Mouse (Mus musculus) C2C12 (cell line): ENCODE measurements at regions not wholly inside any gene's neighbourhood (a gene's known extent, or its start where the extent isn't known, plus 50 kb on each side); places are given as distances from the start of the nearest gene placed in this dataset.

ENCODE experiments used
- CTCF ChIP-seq: IDR thresholded peaks from one replicate; pipeline ENCODE4 v1.5.1; 2011; ENCODE audit not compliant: control insufficient read depth, insufficient read depth, insufficient read length
- MAX ChIP-seq: IDR thresholded peaks from one replicate; pipeline ENCODE4 v1.6.1; 2011; ENCODE audit warnings: mild to moderate bottlenecking, control low read depth
- MYOD1 ChIP-seq: IDR thresholded peaks from one replicate; pipeline ENCODE4 v1.6.1; 2011; ENCODE audit warnings: low read depth; ENCODE audit not compliant: control insufficient read depth, insufficient read length
- USF1 ChIP-seq: IDR thresholded peaks from one replicate; pipeline ENCODE4 v1.6.1; 2011; ENCODE audit warnings: low read depth, mild to moderate bottlenecking, control low read depth, moderate library complexity

GRCm38 (mm10) chr14:104935956-104936355 is 241.2 kb downstream of the Rbm26 start:
- no peak for TF ChIP-seq CTCF
- no peak for TF ChIP-seq USF1
- TF ChIP-seq MYOD1, result no peak
- no peak for TF ChIP-seq MAX
